Mouse (Mus musculus) stomach, postnatal 0 days (tissue): Measurements from ENCODE around the gene Zbtb24. TPM values are rescaled to one million over a fixed set of nuclear protein-coding genes. Genes with fewer than 3 reads are reported as not detected.

Source experiments
- ATAC-seq: fragments of 200-750 bp; cut with Nextera tagmentation; 2 replicates; pipeline ENCODE4 v1.8.0; 2017; ENCODE audit not compliant: low FRiP score, low TSS enrichment
- DNase-seq: peaks from one replicate; pipeline ENCODE4 v3.0.0-alpha.2; 2016; ENCODE audit warnings: low spot score
- H3K27ac ChIP-seq: fragments of 300-500 bp; sonication (generic); replicated peaks from 2 replicates; pipeline ENCODE4 v1.5.1; 2014; ENCODE audit warnings: mild to moderate bottlenecking, control low read depth
- H3K27me3 ChIP-seq: fragments of 300-500 bp; sonication (generic); 2 replicates; pipeline ENCODE4 v1.6.1; 2014; ENCODE audit warnings: low read length; ENCODE audit not compliant: control insufficient read depth, insufficient read depth
- H3K36me3 ChIP-seq: fragments of 300-500 bp; sonication (generic); 2 replicates; pipeline ENCODE4 v1.6.1; 2014; ENCODE audit warnings: low read length, mixed read lengths; ENCODE audit not compliant: control insufficient read depth, insufficient read depth
- H3K4me1 ChIP-seq: fragments of 300-500 bp; sonication (generic); replicated peaks from 2 replicates; pipeline ENCODE4 v1.6.1; 2014; ENCODE audit warnings: antibody characterized with exemption; ENCODE audit not compliant: control insufficient read depth, insufficient read depth
- H3K4me2 ChIP-seq: fragments of 300-500 bp; sonication (generic); replicated peaks from 2 replicates; pipeline ENCODE4 v1.6.1; 2014; ENCODE audit warnings: low read depth, mild to moderate bottlenecking, control low read depth, moderate library complexity
- H3K4me3 ChIP-seq: fragments of 300-500 bp; sonication (generic); 2 replicates; pipeline ENCODE4 v1.5.1; 2014; ENCODE audit warnings: low read depth, low read length, control low read depth
- H3K9ac ChIP-seq: fragments of 300-500 bp; sonication (generic); 2 replicates; pipeline ENCODE4 v1.6.1; 2014; ENCODE audit warnings: mild to moderate bottlenecking, low read length, control low read depth, mixed read lengths
- H3K9me3 ChIP-seq: fragments of 300-500 bp; sonication (generic); 2 replicates; pipeline ENCODE4 v1.6.1; 2016; ENCODE audit warnings: low read length; ENCODE audit not compliant: control insufficient read depth
- CTCF ChIP-seq: IDR thresholded peaks from 2 replicates; pipeline ENCODE4 v1.5.1; 2016; ENCODE audit warnings: antibody characterized with exemption, low read depth, mild to moderate bottlenecking, moderate library complexity
- EP300 ChIP-seq: optimal IDR thresholded peaks from 2 replicates; pipeline ENCODE3; 2016; ENCODE audit warnings: antibody characterized with exemption
- WGBS: fragments of 180-500 bp; shearing (Covaris S2); extraction: QIAGEN DNeasy Blood & Tissue Kit; methylation state at CpG from one replicate; pipeline ENCODE4 v1.1.7; 2014; 5-methylcytosine and 5-hydroxymethylcytosine counted together
- polyA plus RNA-seq: library from polyadenylated mRNA; unstranded; fragments of >200 nt; fragmentation: Nextera tagmentation; extraction: Ambion mirVana; gene quantifications from 2 replicates; pipeline ENCODE4 v1.2.1, GENCODE M21; 2015

The Zbtb24 gene
- polyA plus RNA-seq, 1 experiment from 2014 or later, result 8.6 TPM

- Histone ChIP-seq H3K27me3 (no peaks in the 10 kb centered on the region), H3K9me3 (no peaks in the 10 kb centered on the region), H3K36me3 (no peaks in the 10 kb centered on the region), H3K9ac (no peak overlapping the region), H3K4me3 (no peak overlapping the region), H3K4me2 (no peak overlapping the region), H3K27ac (no peak overlapping the region), H3K4me1 (no peaks in the 10 kb centered on the region)
- ATAC-seq (no peak), DNase-seq (no peak)
- 58% methylated on average over 9 of the region's 9 CpGs for WGBS
- TF ChIP-seq CTCF (no peak), EP300 (no peak)
These were observed 29.5 kb upstream of the Zbtb24 start for GRCm38 (mm10) chr10:41420496-41421200.

GRCm38 (mm10) chr10:41423681-41424080, 26.5 kb upstream of the Zbtb24 start:
- Histone ChIP-seq H3K9ac (no peak overlapping the region), H3K4me1 (no peaks in the 10 kb centered on the region), H3K4me3 (no peak overlapping the region), H3K27ac (no peak overlapping the region), H3K4me2 (no peak overlapping the region), H3K9me3 (no peaks in the 10 kb centered on the region), H3K36me3 (no peaks in the 10 kb centered on the region), H3K27me3 (no peaks in the 10 kb centered on the region)
- ATAC-seq, result no peak
- TF ChIP-seq EP300 (no peak), CTCF (no peak)
- no peak for DNase-seq
- 83% methylated on average over 2 of the region's 2 CpGs for WGBS

- H3K4me3 ChIP-seq, result no peak overlapping the region
- WGBS, result 43% methylated on average over 6 of the region's 6 CpGs
- no peak for ATAC-seq
- TF ChIP-seq CTCF (no peak), EP300 (no peak)
- H3K27ac ChIP-seq, result no peak overlapping the region
- H3K9me3 ChIP-seq, result no peaks in the 10 kb centered on the region
- no peak overlapping the region for H3K4me2 ChIP-seq
- H3K36me3 ChIP-seq, result no peaks in the 10 kb centered on the region
- no peaks in the 10 kb centered on the region for H3K4me1 ChIP-seq
- H3K9ac ChIP-seq, result no peak overlapping the region
- DNase-seq, result no peak
- H3K27me3 ChIP-seq, result no peaks in the 10 kb centered on the region
These were observed 23.8 kb upstream of the Zbtb24 start for GRCm38 (mm10) chr10:41426368-41426767.

- 29% methylated on average over 4 of the region's 4 CpGs for WGBS
- DNase-seq (peak; percentile 57), ATAC-seq (no peak)
- H3K27me3 ChIP-seq, result no peaks in the 10 kb centered on the region
- H3K9me3 ChIP-seq, result no peaks in the 10 kb centered on the region
- no peaks in the 10 kb centered on the region for H3K36me3 ChIP-seq
- H3K9ac ChIP-seq, result no peak overlapping the region
- peak; percentile 79 for TF ChIP-seq CTCF
- TF ChIP-seq EP300, result no peak
- no peak overlapping the region for H3K27ac ChIP-seq
- H3K4me1 ChIP-seq, result no peaks in the 10 kb centered on the region
- no peak overlapping the region for H3K4me2 ChIP-seq
- H3K4me3 ChIP-seq, result no peak overlapping the region
These were observed 15.6 kb upstream of the Zbtb24 start for GRCm38 (mm10) chr10:41434624-41435023.

GRCm38 (mm10) chr10:41435141-41435540, 15.0 kb upstream of the Zbtb24 start:
- Histone ChIP-seq H3K4me3 (no peak overlapping the region), H3K4me1 (no peaks in the 10 kb centered on the region), H3K4me2 (no peak overlapping the region), H3K36me3 (no peaks in the 10 kb centered on the region), H3K27me3 (no peaks in the 10 kb centered on the region), H3K9me3 (no peaks in the 10 kb centered on the region), H3K9ac (no peak overlapping the region), H3K27ac (no peak overlapping the region)
- ATAC-seq (no peak), DNase-seq (no peak)
- TF ChIP-seq CTCF, result no peak
- TF ChIP-seq EP300, result no peak
- 37% methylated on average over 3 of the region's 3 CpGs for WGBS

- no peak overlapping the region for H3K4me2 ChIP-seq
- H3K4me1 ChIP-seq, result no peaks in the 10 kb centered on the region
- TF ChIP-seq CTCF (no peak), EP300 (no peak)
- no peak overlapping the region for H3K4me3 ChIP-seq
- H3K9me3 ChIP-seq, result no peaks in the 10 kb centered on the region
- no peak overlapping the region for H3K9ac ChIP-seq
- no peaks in the 10 kb centered on the region for H3K27me3 ChIP-seq
- H3K27ac ChIP-seq, result no peak overlapping the region
- WGBS, result 89% methylated on average over 1 of the region's 1 CpGs
- 0 out of 2 replicates have a peak, but pooled peaks cover 2% of the 10 kb centered on the region for H3K36me3 ChIP-seq
- ATAC-seq, result no peak
- no peak for DNase-seq
These were observed 2.0 kb upstream of the Zbtb24 start for GRCm38 (mm10) chr10:41448216-41448615.
